Mouse (Mus musculus): ENCODE data around the gene Snrpe. TPM values are rescaled to one million over a fixed set of nuclear protein-coding genes. Genes with fewer than 3 reads are reported as not detected.

Gene Snrpe
- 586 and 614 TPM in 2 replicates for polyA plus RNA-seq (2015; fragmentation: Nextera tagmentation; extraction: Ambion mirVana)

DNA sequence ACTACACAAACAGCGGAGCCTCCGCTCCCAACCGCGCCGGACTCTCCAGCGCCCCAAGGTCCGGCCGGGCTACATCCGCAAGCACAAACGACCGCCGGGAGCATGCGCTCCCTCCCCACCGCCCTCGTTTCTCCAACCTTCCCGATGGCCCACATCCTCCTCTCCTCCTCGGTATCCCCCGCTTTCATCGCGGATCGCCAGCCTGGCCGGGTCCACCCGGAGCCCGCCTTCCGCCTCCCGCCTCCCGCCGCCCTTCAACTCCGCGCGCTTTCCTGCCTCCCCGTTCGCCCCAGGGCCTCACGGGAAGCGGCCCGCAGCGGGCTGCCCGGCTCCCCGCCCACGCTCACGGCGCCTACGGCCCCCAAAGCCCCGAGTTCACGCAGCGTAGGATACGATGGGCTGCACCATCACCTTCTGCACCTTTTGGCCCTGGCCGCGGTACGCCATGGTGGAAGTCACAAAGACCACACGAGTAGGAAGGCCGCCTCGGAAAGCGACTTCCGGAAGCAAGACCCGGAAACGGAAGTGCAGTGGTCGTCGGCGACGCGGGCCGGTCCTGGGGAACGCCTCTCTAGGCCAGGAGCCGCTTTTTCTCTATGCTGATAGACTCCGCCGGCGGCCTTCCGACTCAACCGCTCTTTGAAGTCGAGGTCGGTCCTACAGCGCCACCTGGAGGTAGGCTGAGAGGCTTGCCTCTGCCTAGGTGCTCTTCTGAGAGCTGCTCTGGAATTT, at the start of gene Snrpe:
Gene Snrpe (minus strand): TSS at position 521 of the 732 bp plus-strand sequence.
- WGBS: under 1% methylated on average over 72 of the region's 73 CpGs
- Histone ChIP-seq H3K27ac (peak within 1 kb of the TSS; percentile 94), H3K9me3 (no peaks in the 10 kb centered on the region), H3K27me3 (no peaks in the 10 kb centered on the region), H3K36me3 (peaks cover 40% of the 10 kb centered on the region), H3K9ac (peak within 1 kb of the TSS; percentile 94), H3K4me1 (replicated peaks) (peaks cover 11% of the 10 kb centered on the region), H3K4me2 (peak within 1 kb of the TSS; percentile 63), H3K4me3 (peak within 1 kb of the TSS; percentile 92)
- peak; percentile 97 for ATAC-seq (ENCODE audit: low FRiP score)

DNA sequence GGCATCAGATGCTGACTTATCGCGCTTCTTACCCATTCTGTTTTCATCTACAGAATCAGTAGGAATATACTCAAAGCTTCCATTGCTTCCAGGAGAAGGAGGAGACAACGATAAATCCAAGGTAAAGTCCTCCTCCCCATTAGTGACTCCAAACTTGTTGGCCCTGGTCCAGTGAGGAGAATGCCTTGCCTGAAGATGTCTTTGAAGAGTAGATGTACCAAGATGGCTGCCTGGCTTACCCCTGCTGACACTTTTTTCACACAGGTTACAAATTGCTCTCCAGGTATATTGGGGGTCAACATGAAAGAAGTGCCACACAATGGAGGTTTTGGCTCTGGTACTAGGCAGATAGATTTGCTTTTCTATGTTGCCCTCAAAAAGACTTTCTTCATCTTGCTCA, 48.8 kb upstream of the Snrpe start:
- H3K9ac ChIP-seq: no peak overlapping the region
- H3K4me2 ChIP-seq: peak overlapping the region; percentile 82; the same call in 1 of the 2 replicates
- 80% methylated on average over 3 of the region's 3 CpGs for WGBS
- no peak for ATAC-seq (ENCODE audit: low FRiP score)
- no peak overlapping the region for H3K27ac ChIP-seq
- H3K9me3 ChIP-seq: no peaks in the 10 kb centered on the region
- H3K4me1 ChIP-seq (replicated peaks): peaks cover 52% of the 10 kb centered on the region
- peaks cover 2% of the 10 kb centered on the region; the same call in 1 of the 2 replicates for H3K27me3 ChIP-seq
- no peak overlapping the region for H3K4me3 ChIP-seq
- peaks cover 24% of the 10 kb centered on the region; the same call in 1 of the 2 replicates for H3K36me3 ChIP-seq

DNA sequence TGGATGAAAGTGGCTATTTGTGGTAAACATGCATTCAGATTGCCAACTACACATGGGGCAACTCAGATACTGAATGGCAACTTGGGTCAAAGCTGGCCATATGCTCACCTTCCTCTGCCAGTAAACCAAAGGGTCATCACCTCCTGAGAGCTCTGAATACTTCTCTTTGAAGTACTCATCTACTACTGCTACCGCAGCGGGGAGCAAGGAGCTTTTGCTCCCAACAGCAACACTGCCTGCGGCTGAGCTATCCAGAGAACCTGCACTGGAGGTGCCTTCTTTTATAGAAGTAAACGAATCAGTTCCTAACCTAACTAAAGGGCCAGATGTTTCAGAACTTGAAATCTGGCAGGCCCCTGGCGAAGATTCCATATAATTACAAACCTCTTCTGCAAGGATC, 46.7 kb upstream of the Snrpe start:
- ATAC-seq (ENCODE audit: low FRiP score): no peak
- no peak overlapping the region for H3K27ac ChIP-seq
- peaks cover 54% of the 10 kb centered on the region for H3K4me1 ChIP-seq (replicated peaks)
- H3K9ac ChIP-seq: no peak overlapping the region
- no peak overlapping the region for H3K4me3 ChIP-seq
- H3K4me2 ChIP-seq: no peak overlapping the region
- 67% methylated on average over 5 of the region's 5 CpGs for WGBS
- H3K36me3 ChIP-seq: peaks cover 24% of the 10 kb centered on the region; the same call in 1 of the 2 replicates
- H3K9me3 ChIP-seq: no peaks in the 10 kb centered on the region
- no peaks in the 10 kb centered on the region for H3K27me3 ChIP-seq

DNA sequence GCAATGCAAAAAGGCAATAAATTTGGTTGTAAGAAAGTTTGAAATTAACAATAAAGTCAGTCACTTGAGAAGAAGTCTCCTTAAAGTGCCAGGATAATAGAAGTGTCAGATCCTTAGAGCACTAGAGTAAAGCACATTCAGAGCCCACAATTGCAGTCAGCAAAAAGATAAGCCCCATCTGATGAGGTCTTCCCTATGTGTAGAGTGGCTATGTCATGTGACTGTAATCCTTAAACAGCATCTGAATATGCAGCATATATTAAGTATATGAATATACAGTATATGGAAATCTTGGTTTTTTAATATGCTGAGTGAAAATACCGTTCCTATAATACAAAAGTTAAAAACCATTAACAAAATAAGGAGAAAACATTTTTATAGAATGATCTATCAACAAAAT, 42.9 kb upstream of the Snrpe start:
- Histone ChIP-seq H3K27me3 (no peaks in the 10 kb centered on the region), H3K4me3 (no peak overlapping the region), H3K4me1 (replicated peaks) (peaks cover 40% of the 10 kb centered on the region), H3K4me2 (no peak overlapping the region), H3K27ac (no peak overlapping the region), H3K9ac (no peak overlapping the region), H3K36me3 (peaks cover 21% of the 10 kb centered on the region; the same call in 1 of the 2 replicates), H3K9me3 (no peaks in the 10 kb centered on the region)
- WGBS: 96% methylated on average over 1 of the region's 1 CpGs
- no peak for ATAC-seq (ENCODE audit: low FRiP score)

GRCm38 (mm10) chr1:133650288-133651055, 40.4 kb upstream of the Snrpe start:
- Histone ChIP-seq H3K9me3 (no peaks in the 10 kb centered on the region), H3K27me3 (no peaks in the 10 kb centered on the region), H3K4me2 (no peak overlapping the region), H3K4me3 (no peak overlapping the region), H3K4me1 (replicated peaks) (peaks cover 18% of the 10 kb centered on the region), H3K27ac (no peak overlapping the region), H3K36me3 (peaks cover 20% of the 10 kb centered on the region), H3K9ac (no peak overlapping the region)
- no peak for ATAC-seq (ENCODE audit: low FRiP score)
- WGBS: 92% methylated on average over 7 of the region's 7 CpGs

DNA sequence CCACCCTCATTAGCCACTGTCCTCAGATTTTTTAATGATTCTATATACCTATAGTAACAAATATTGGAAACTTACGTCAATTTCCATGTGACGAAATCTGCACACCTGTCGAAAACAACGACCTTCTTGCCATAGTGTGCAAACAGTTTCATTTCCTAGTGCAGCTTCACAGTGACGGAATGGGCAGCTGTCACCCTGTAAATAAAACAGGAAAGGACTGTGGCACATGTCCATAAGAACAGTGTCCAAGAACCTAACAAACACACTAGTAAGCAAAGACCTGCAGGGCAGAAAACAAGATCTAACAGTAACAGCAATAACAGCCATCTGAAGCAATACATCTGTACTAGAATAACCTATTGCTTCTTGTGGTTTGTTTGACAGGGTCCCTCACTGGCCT, 35.6 kb upstream of the Snrpe start:
- ATAC-seq (ENCODE audit: low FRiP score): no peak
- no peak overlapping the region for H3K4me3 ChIP-seq
- peaks cover 60% of the 10 kb centered on the region for H3K36me3 ChIP-seq

DNA sequence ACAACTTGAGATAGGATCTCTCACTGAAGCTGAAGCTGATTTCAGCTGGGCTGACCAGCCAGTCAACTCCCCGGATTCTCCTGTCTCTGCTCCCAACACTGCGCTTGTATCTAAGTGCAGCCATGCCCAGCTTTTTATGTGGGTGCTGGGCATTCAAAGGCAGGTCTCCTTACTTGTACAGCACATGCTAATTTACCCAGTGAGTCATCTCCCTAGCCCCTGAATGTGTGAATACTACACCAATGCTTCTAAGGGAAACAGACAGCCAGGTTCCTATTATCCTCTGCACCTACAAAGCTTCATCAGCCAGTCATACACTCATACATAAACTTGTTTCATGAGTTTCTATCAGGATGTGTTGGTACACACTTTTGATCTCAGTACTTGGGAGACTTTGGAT, 31.1 kb upstream of the Snrpe start:
- Histone ChIP-seq H3K9me3 (no peaks in the 10 kb centered on the region), H3K4me1 (replicated peaks) (no peaks in the 10 kb centered on the region), H3K9ac (no peak overlapping the region), H3K4me3 (no peak overlapping the region), H3K36me3 (peaks cover 96% of the 10 kb centered on the region), H3K4me2 (no peak overlapping the region), H3K27me3 (no peaks in the 10 kb centered on the region), H3K27ac (no peak overlapping the region)
- 93% methylated on average over 2 of the region's 2 CpGs for WGBS
- ATAC-seq (ENCODE audit: low FRiP score): no peak

More for the DNA sequence above, 35.6 kb upstream of the Snrpe start:
- no peak overlapping the region for H3K4me2 ChIP-seq
- no peak overlapping the region for H3K27ac ChIP-seq
- 96% methylated on average over 5 of the region's 5 CpGs for WGBS
- 0 out of 2 replicates have a peak, but pooled peaks cover 10% of the 10 kb centered on the region for H3K4me1 ChIP-seq (replicated peaks)
- no peaks in the 10 kb centered on the region for H3K9me3 ChIP-seq
- H3K9ac ChIP-seq: no peak overlapping the region
- no peaks in the 10 kb centered on the region for H3K27me3 ChIP-seq

- H3K27me3 ChIP-seq: no peaks in the 10 kb centered on the region
- no peak overlapping the region for H3K4me3 ChIP-seq
- no peak for ATAC-seq (ENCODE audit: low FRiP score)
- 97% methylated on average over 6 of the region's 6 CpGs for WGBS
- no peak overlapping the region for H3K9ac ChIP-seq
- no peak overlapping the region for H3K4me2 ChIP-seq
- no peak overlapping the region for H3K27ac ChIP-seq
- H3K9me3 ChIP-seq: no peaks in the 10 kb centered on the region
- H3K4me1 ChIP-seq (replicated peaks): no peaks in the 10 kb centered on the region
- H3K36me3 ChIP-seq: peaks cover 92% of the 10 kb centered on the region
Observed at GRCm38 (mm10) chr1:133638517-133638916, 28.4 kb upstream of the Snrpe start.

DNA sequence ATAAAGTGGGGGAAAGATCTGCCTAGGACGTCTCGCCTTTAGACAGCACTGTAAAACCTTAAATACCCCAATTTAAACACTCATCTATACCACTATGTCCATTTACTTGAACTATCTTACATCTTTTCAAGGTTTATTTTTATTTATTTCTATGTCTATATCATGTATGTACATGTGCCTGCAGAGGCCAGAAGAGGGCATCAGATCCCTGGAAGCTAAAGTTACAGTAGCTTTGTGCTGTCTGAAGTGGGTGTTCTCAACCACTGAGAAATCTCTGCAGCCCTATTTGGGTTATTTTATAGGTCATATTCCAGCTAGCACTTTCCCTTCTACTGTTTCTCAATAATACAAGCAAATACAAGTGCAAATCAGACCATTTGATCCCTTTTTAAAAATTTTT, 22.1 kb upstream of the Snrpe start:
- no peaks in the 10 kb centered on the region for H3K27me3 ChIP-seq
- no peak overlapping the region for H3K27ac ChIP-seq
- no peaks in the 10 kb centered on the region for H3K4me1 ChIP-seq (replicated peaks)
- no peak overlapping the region for H3K4me2 ChIP-seq
- H3K36me3 ChIP-seq: peaks cover 84% of the 10 kb centered on the region
- no peak overlapping the region for H3K4me3 ChIP-seq
- WGBS: 99% methylated on average over 2 of the region's 2 CpGs
- no peak for ATAC-seq (ENCODE audit: low FRiP score)
- H3K9me3 ChIP-seq: no peaks in the 10 kb centered on the region
- H3K9ac ChIP-seq: no peak overlapping the region

- H3K27me3 ChIP-seq: no peaks in the 10 kb centered on the region
- H3K4me2 ChIP-seq: no peak overlapping the region
- ATAC-seq (ENCODE audit: low FRiP score): no peak
- WGBS: 82% methylated on average over 2 of the region's 2 CpGs
- no peak overlapping the region for H3K27ac ChIP-seq
- H3K36me3 ChIP-seq: peaks cover 78% of the 10 kb centered on the region
- H3K9me3 ChIP-seq: no peaks in the 10 kb centered on the region
- no peak overlapping the region for H3K9ac ChIP-seq
- no peaks in the 10 kb centered on the region for H3K4me1 ChIP-seq (replicated peaks)
- no peak overlapping the region for H3K4me3 ChIP-seq
Observed at GRCm38 (mm10) chr1:133625052-133625451, 15.0 kb upstream of the Snrpe start.

DNA sequence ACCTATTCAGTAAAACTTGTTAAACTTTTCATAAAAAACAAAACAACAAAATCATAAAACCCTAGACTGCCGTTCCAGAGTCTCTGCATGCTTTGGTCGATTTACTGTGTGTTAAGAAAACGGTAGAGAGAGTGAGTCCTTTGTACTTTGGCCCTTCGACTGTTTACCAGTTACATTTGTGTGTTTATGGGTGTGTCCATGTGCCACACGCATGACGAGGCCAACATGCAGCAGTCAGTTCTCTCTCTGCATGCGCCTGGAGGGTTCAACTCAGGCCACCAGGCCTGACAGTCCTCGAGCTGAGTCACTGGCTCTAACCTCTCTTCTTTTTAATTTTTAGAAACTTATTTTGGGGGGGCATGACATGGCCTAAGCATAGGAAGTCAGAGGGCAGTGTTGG, 8.2 kb upstream of the Snrpe start:
- H3K27ac ChIP-seq: no peak overlapping the region
- H3K27me3 ChIP-seq: no peaks in the 10 kb centered on the region
- H3K36me3 ChIP-seq: peaks cover 65% of the 10 kb centered on the region
- H3K9ac ChIP-seq: no peak overlapping the region
- H3K9me3 ChIP-seq: no peaks in the 10 kb centered on the region
- 86% methylated on average over 8 of the region's 8 CpGs for WGBS
- no peak overlapping the region for H3K4me3 ChIP-seq
- H3K4me2 ChIP-seq: no peak overlapping the region
- no peaks in the 10 kb centered on the region for H3K4me1 ChIP-seq (replicated peaks)
- ATAC-seq (ENCODE audit: low FRiP score): no peak

GRCm38 (mm10) chr1:133617908-133618307, 7.8 kb upstream of the Snrpe start:
- H3K9ac ChIP-seq: no peak overlapping the region
- no peaks in the 10 kb centered on the region for H3K4me1 ChIP-seq (replicated peaks)
- no peaks in the 10 kb centered on the region for H3K27me3 ChIP-seq
- H3K9me3 ChIP-seq: no peaks in the 10 kb centered on the region
- peaks cover 61% of the 10 kb centered on the region for H3K36me3 ChIP-seq
- WGBS: 73% methylated on average over 2 of the region's 2 CpGs
- H3K27ac ChIP-seq: no peak overlapping the region
- H3K4me3 ChIP-seq: no peak overlapping the region
- no peak for ATAC-seq (ENCODE audit: low FRiP score)
- no peak overlapping the region for H3K4me2 ChIP-seq
